Mouse (Mus musculus): Measurements from ENCODE around the gene Nck2. TPM values are rescaled to one million over a fixed set of nuclear protein-coding genes. Genes with fewer than 3 reads are reported as not detected.

Gene Nck2
- polyA plus RNA-seq, 1 experiment from 2014 or later: 46.0 TPM

GRCm38 (mm10) chr1:43412825-43413224, 31.6 kb upstream of the Nck2 start:
- no peak for ATAC-seq (replicated peaks; ENCODE audit: low FRiP score)
- no peaks in the 10 kb centered on the region for H3K9me3 ChIP-seq (replicated peaks)
- no peak overlapping the region for H3K9ac ChIP-seq
- no peak overlapping the region for H3K4me2 ChIP-seq
- no peaks in the 10 kb centered on the region for H3K4me1 ChIP-seq
- no peaks in the 10 kb centered on the region for H3K36me3 ChIP-seq
- WGBS: 86% methylated on average over 3 of the region's 3 CpGs
- no peak overlapping the region for H3K4me3 ChIP-seq (replicated peaks)
- H3K27ac ChIP-seq: no peak overlapping the region
- no peaks in the 10 kb centered on the region for H3K27me3 ChIP-seq

- H3K9ac ChIP-seq: no peak overlapping the region
- no peak for ATAC-seq (replicated peaks; ENCODE audit: low FRiP score)
- WGBS: 56% methylated on average over 3 of the region's 3 CpGs
- H3K4me1 ChIP-seq: no peaks in the 10 kb centered on the region
- H3K36me3 ChIP-seq: no peaks in the 10 kb centered on the region
- no peaks in the 10 kb centered on the region for H3K27me3 ChIP-seq
- H3K27ac ChIP-seq: no peak overlapping the region
- H3K4me2 ChIP-seq: no peak overlapping the region
- H3K4me3 ChIP-seq (replicated peaks): no peak overlapping the region
- H3K9me3 ChIP-seq (replicated peaks): no peaks in the 10 kb centered on the region
These were observed 31.1 kb upstream of the Nck2 start for GRCm38 (mm10) chr1:43413298-43413697.

GRCm38 (mm10) chr1:43413749-43414148, 30.6 kb upstream of the Nck2 start:
- no peak for ATAC-seq (replicated peaks; ENCODE audit: low FRiP score)
- Histone ChIP-seq H3K36me3 (no peaks in the 10 kb centered on the region), H3K27ac (no peak overlapping the region), H3K9ac (no peak overlapping the region), H3K4me1 (no peaks in the 10 kb centered on the region), H3K4me2 (no peak overlapping the region), H3K4me3 (replicated peaks) (no peak overlapping the region), H3K9me3 (replicated peaks) (no peaks in the 10 kb centered on the region), H3K27me3 (no peaks in the 10 kb centered on the region)
- 84% methylated on average over 4 of the region's 4 CpGs for WGBS

- ATAC-seq (replicated peaks; ENCODE audit: low FRiP score): peak; percentile 80
- Histone ChIP-seq H3K4me3 (replicated peaks) (no peak overlapping the region), H3K9me3 (replicated peaks) (no peaks in the 10 kb centered on the region)
These were observed 30.2 kb upstream of the Nck2 start for GRCm38 (mm10) chr1:43414228-43414627.

GRCm38 (mm10) chr1:43414971-43415370, 29.4 kb upstream of the Nck2 start:
- H3K9ac ChIP-seq: no peak overlapping the region
- H3K4me3 ChIP-seq (replicated peaks): no peak overlapping the region
- no peak overlapping the region for H3K4me2 ChIP-seq
- no peak for ATAC-seq (replicated peaks; ENCODE audit: low FRiP score)
- no peaks in the 10 kb centered on the region for H3K4me1 ChIP-seq
- no peaks in the 10 kb centered on the region for H3K9me3 ChIP-seq (replicated peaks)
- H3K27me3 ChIP-seq: no peaks in the 10 kb centered on the region
- H3K36me3 ChIP-seq: no peaks in the 10 kb centered on the region
- no peak overlapping the region for H3K27ac ChIP-seq

More at GRCm38 (mm10) chr1:43414228-43414627, 30.2 kb upstream of the Nck2 start:
- Histone ChIP-seq H3K27me3 (no peaks in the 10 kb centered on the region), H3K36me3 (no peaks in the 10 kb centered on the region), H3K27ac (no peak overlapping the region), H3K4me1 (no peaks in the 10 kb centered on the region), H3K4me2 (no peak overlapping the region), H3K9ac (no peak overlapping the region)

- H3K27me3 ChIP-seq: no peaks in the 10 kb centered on the region
- H3K36me3 ChIP-seq: no peaks in the 10 kb centered on the region
- H3K4me1 ChIP-seq: peaks cover 11% of the 10 kb centered on the region
- H3K9ac ChIP-seq: no peak overlapping the region
- peak overlapping the region; percentile 52; the same call in 1 of the 2 replicates for H3K27ac ChIP-seq
- H3K9me3 ChIP-seq (replicated peaks): no peaks in the 10 kb centered on the region
- WGBS: 60% methylated on average over 4 of the region's 4 CpGs
- H3K4me3 ChIP-seq (replicated peaks): no peak overlapping the region
- no peak overlapping the region for H3K4me2 ChIP-seq
- no peak for ATAC-seq (replicated peaks; ENCODE audit: low FRiP score)
These were observed 21.2 kb upstream of the Nck2 start for GRCm38 (mm10) chr1:43422969-43423748.

- no peak overlapping the region for H3K9ac ChIP-seq
- no peaks in the 10 kb centered on the region for H3K36me3 ChIP-seq
- no peak overlapping the region for H3K27ac ChIP-seq
- ATAC-seq (replicated peaks; ENCODE audit: low FRiP score): no peak
- no peaks in the 10 kb centered on the region for H3K27me3 ChIP-seq
- H3K4me2 ChIP-seq: no peak overlapping the region; the same call in 1 of the 2 replicates
- no peak overlapping the region for H3K4me3 ChIP-seq (replicated peaks)
- WGBS: 44% methylated on average over 4 of the region's 4 CpGs
- H3K4me1 ChIP-seq: peaks cover 23% of the 10 kb centered on the region
- no peaks in the 10 kb centered on the region for H3K9me3 ChIP-seq (replicated peaks)
These were observed 17.9 kb upstream of the Nck2 start for GRCm38 (mm10) chr1:43426526-43426925.

GRCm38 (mm10) chr1:43426993-43427535, 17.3 kb upstream of the Nck2 start:
- no peak overlapping the region for H3K9ac ChIP-seq
- H3K27ac ChIP-seq: no peak overlapping the region
- H3K4me1 ChIP-seq: peaks cover 23% of the 10 kb centered on the region
- 55% methylated on average over 6 of the region's 6 CpGs for WGBS
- H3K36me3 ChIP-seq: no peaks in the 10 kb centered on the region
- H3K4me2 ChIP-seq: no peak overlapping the region
- H3K27me3 ChIP-seq: no peaks in the 10 kb centered on the region
- H3K9me3 ChIP-seq (replicated peaks): no peaks in the 10 kb centered on the region
- H3K4me3 ChIP-seq (replicated peaks): no peak overlapping the region
- ATAC-seq (replicated peaks; ENCODE audit: low FRiP score): no peak

- H3K36me3 ChIP-seq: no peaks in the 10 kb centered on the region
- no peak overlapping the region for H3K27ac ChIP-seq
- H3K9ac ChIP-seq: no peak overlapping the region
- H3K4me2 ChIP-seq: no peak overlapping the region
- no peak overlapping the region for H3K4me3 ChIP-seq (replicated peaks)
- 65% methylated on average over 9 of the region's 9 CpGs for WGBS
- ATAC-seq (replicated peaks; ENCODE audit: low FRiP score): no peak
- H3K27me3 ChIP-seq: no peaks in the 10 kb centered on the region
- no peaks in the 10 kb centered on the region for H3K9me3 ChIP-seq (replicated peaks)
- H3K4me1 ChIP-seq: peaks cover 17% of the 10 kb centered on the region; the same call in 1 of the 2 replicates
These were observed 14.2 kb upstream of the Nck2 start for GRCm38 (mm10) chr1:43429924-43430876.

- no peaks in the 10 kb centered on the region for H3K27me3 ChIP-seq
- peaks cover 11% of the 10 kb centered on the region; the same call in 1 of the 2 replicates for H3K4me1 ChIP-seq
- no peaks in the 10 kb centered on the region for H3K9me3 ChIP-seq (replicated peaks)
- no peak overlapping the region for H3K4me2 ChIP-seq
- H3K36me3 ChIP-seq: no peaks in the 10 kb centered on the region
- H3K9ac ChIP-seq: no peak overlapping the region
- no peak overlapping the region for H3K27ac ChIP-seq
- no peak overlapping the region for H3K4me3 ChIP-seq (replicated peaks)
- peak; percentile 67; the same call in 1 of the 2 replicates for ATAC-seq (replicated peaks; ENCODE audit: low FRiP score)
- WGBS: 44% methylated on average over 4 of the region's 4 CpGs
These were observed 10.5 kb upstream of the Nck2 start for GRCm38 (mm10) chr1:43433853-43434252.

- H3K4me2 ChIP-seq: no peak overlapping the region
- no peak for ATAC-seq (replicated peaks; ENCODE audit: low FRiP score)
- no peaks in the 10 kb centered on the region for H3K9me3 ChIP-seq (replicated peaks)
- no peaks in the 10 kb centered on the region for H3K36me3 ChIP-seq
- H3K4me3 ChIP-seq (replicated peaks): no peak overlapping the region
- H3K27me3 ChIP-seq: no peaks in the 10 kb centered on the region
- no peak overlapping the region for H3K9ac ChIP-seq
- H3K4me1 ChIP-seq: no peaks in the 10 kb centered on the region
- no peak overlapping the region for H3K27ac ChIP-seq
These were observed 7.8 kb upstream of the Nck2 start for GRCm38 (mm10) chr1:43436554-43436953.

- H3K9me3 ChIP-seq (replicated peaks): no peaks in the 10 kb centered on the region
- ATAC-seq (replicated peaks; ENCODE audit: low FRiP score): no peak
- peaks cover 3% of the 10 kb centered on the region for H3K4me1 ChIP-seq
- no peak overlapping the region for H3K4me3 ChIP-seq (replicated peaks)
- H3K27ac ChIP-seq: no peak overlapping the region
- 87% methylated on average over 1 of the region's 1 CpGs for WGBS
- H3K27me3 ChIP-seq: no peaks in the 10 kb centered on the region
- H3K36me3 ChIP-seq: no peaks in the 10 kb centered on the region
- no peak overlapping the region for H3K4me2 ChIP-seq
- no peak overlapping the region for H3K9ac ChIP-seq
These were observed 5.1 kb upstream of the Nck2 start for GRCm38 (mm10) chr1:43439261-43439660.

All from kidney, embryonic 15.5 days (tissue).